ENCODE assay signal across 22 mouse cellular contexts in the genomic region with DNA sequence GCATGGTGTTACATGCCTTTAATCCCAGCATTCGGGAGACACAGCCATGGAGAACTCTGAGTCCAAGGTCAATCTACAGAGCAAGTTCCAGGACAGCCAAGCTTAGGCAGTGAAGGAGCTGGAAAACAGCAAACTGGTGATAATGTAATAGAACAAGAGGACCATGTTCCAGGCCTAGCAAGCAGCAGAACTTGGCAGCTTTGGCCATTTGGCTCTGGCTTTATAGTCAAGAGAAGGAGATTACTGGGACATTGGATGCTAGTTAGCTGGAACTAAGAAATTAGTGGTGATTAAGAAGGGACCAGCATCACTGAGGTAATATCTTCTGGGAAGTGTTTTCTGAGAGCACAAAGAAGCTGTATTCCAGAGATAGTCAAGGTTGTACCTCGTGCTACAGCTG.
"Had no signal": no experiment of that assay in that cellular context is flagged by ENCODE, and none has a peak within 500 bp of the region (broad histone marks: within the 10 kb centered on the region; RNA-seq: fewer than 3 reads in every experiment).

No protein-coding gene starts in this region.

- H3K27me3 ChIP-seq: hindbrain, embryonic 13.5 days; hindbrain, embryonic 15.5 days; kidney, embryonic 15.5 days; limb, embryonic 13.5 days; limb, embryonic 15.5 days; liver, embryonic 12.5 days had no signal

- H3K27ac ChIP-seq: heart, adult 2 months; hindbrain, embryonic 13.5 days; hindbrain, embryonic 15.5 days; hindbrain, postnatal 0 days; kidney, embryonic 15.5 days; kidney, postnatal 0 days; limb, embryonic 13.5 days; limb, embryonic 15.5 days; liver, embryonic 12.5 days; liver, embryonic 14.5 days had no signal

- H3K9me3 ChIP-seq: hindbrain, embryonic 13.5 days; hindbrain, embryonic 15.5 days; kidney, embryonic 15.5 days; limb, embryonic 13.5 days; limb, embryonic 15.5 days; liver, embryonic 12.5 days had no signal

- H3K36me3 ChIP-seq: hindbrain, embryonic 13.5 days; hindbrain, embryonic 15.5 days; kidney, embryonic 15.5 days; limb, embryonic 13.5 days; limb, embryonic 15.5 days; liver, embryonic 12.5 days had no signal

- H3K4me1 ChIP-seq: hindbrain, embryonic 13.5 days; hindbrain, embryonic 15.5 days; kidney, embryonic 15.5 days; limb, embryonic 13.5 days; limb, embryonic 15.5 days; liver, embryonic 12.5 days had no signal

- DNase-seq: forebrain, postnatal 0 days; gastrocnemius, postnatal 14 days; gastrocnemius, postnatal 36 days; kidney, adult 11 months; kidney, adult 2 months; kidney, adult 9 months; kidney, postnatal 14 days; kidney, postnatal 36 days; layer of hippocampus, adult 9-11 months; layer of hippocampus, postnatal 36 days; left cerebral cortex, postnatal 4 days had no signal

- ATAC-seq: forebrain, postnatal 0 days; hindbrain, postnatal 0 days; intestine, embryonic 16.5 days; liver, embryonic 12.5 days had no signal

- H3K9ac ChIP-seq: forebrain, postnatal 0 days; hindbrain, embryonic 13.5 days; hindbrain, embryonic 15.5 days; kidney, embryonic 15.5 days; limb, embryonic 13.5 days; limb, embryonic 15.5 days; liver, embryonic 12.5 days; liver, embryonic 14.5 days had no signal

- H3K4me3 ChIP-seq: heart, adult 2 months; hindbrain, embryonic 13.5 days; hindbrain, embryonic 15.5 days; kidney, embryonic 15.5 days; limb, embryonic 13.5 days; limb, embryonic 15.5 days; liver, embryonic 12.5 days had no signal

- H3K4me2 ChIP-seq: hindbrain, embryonic 13.5 days; hindbrain, embryonic 15.5 days; kidney, embryonic 15.5 days; limb, embryonic 13.5 days; limb, embryonic 15.5 days; liver, embryonic 12.5 days had no signal
